Mouse (Mus musculus) gastrocnemius, adult 18-20 months (tissue): ENCODE measurements around the gene 3110082J24Rik. TPM values are rescaled to one million over a fixed set of nuclear protein-coding genes. Genes with fewer than 3 reads are reported as not detected.
"Not testable (repeated sequence)": the region's sequence is repeated elsewhere in the genome, so short reads cannot be mapped to it uniquely, and the experiment has no call there.

Experiments
- DNase-seq: peaks from one replicate; pipeline ENCODE4 v3.0.0; 2021; ENCODE audit warnings: low spot score
- total RNA-seq, 2 experiments: library from RNA; stranded (reverse); gene quantifications; 2 replicates each; pipeline ENCODE4 v1.2.3; 2021

3110082J24Rik gene
- total RNA-seq, 2 experiments from 2014 or later: not detected

GRCm38 (mm10) chr5:30072825-30073821 lies 32.8 kb downstream of the 3110082J24Rik start, which contains the start of gene Tyms:
Gene Tyms (minus strand): TSS chr5:30073617.
- DNase-seq: peak; percentile 63

GRCm38 (mm10) chr5:30072377-30072776 lies 33.5 kb downstream of the 3110082J24Rik start:
- DNase-seq: no peak

GRCm38 (mm10) chr5:30071677-30072076 lies 34.2 kb downstream of the 3110082J24Rik start:
- no peak for DNase-seq

- no peak for DNase-seq
Measured at GRCm38 (mm10) chr5:30067726-30068125, 38.2 kb downstream of the 3110082J24Rik start.

- not testable (repeated sequence) for DNase-seq
Measured at GRCm38 (mm10) chr5:30059607-30060006, 46.3 kb downstream of the 3110082J24Rik start.

- DNase-seq: no peak
Measured at GRCm38 (mm10) chr5:30058216-30058731, 47.6 kb downstream of the 3110082J24Rik start.

Other genes with a start within 250 kb of the 3110082J24Rik start
- gene Il6, start 93.0 kb downstream of the 3110082J24Rik start, total RNA-seq: under 1 TPM in 1 of 2 experiments, not detected in 1; 0.39 TPM
- 1 to 10 TPM in 1 of 2 experiments, under 1 TPM in 1; 0.39 to 2.2 TPM for gene Tyms, start 32.5 kb downstream of the 3110082J24Rik start, total RNA-seq
- not detected for gene Garem2, start 925 bp downstream of the 3110082J24Rik start, total RNA-seq
- gene Hadha, start 49.1 kb upstream of the 3110082J24Rik start, total RNA-seq: 100 to 1,000 TPM; 326 to 396 TPM
- 100 to 1,000 TPM; 403 to 518 TPM for gene Hadhb, start 49.2 kb upstream of the 3110082J24Rik start, total RNA-seq
- gene Adgrf3, start 99.6 kb upstream of the 3110082J24Rik start, total RNA-seq: not detected
- 1 to 10 TPM; 8.3 to 9.1 TPM for gene Selenoi, start 126.5 kb upstream of the 3110082J24Rik start, total RNA-seq
- not detected for gene Drc1, start 175.3 kb upstream of the 3110082J24Rik start, total RNA-seq